Mouse (Mus musculus) embryonic facial prominence, embryonic 12.5 days (tissue): ENCODE data around the gene Hoxa7. TPM values are rescaled to one million over a fixed set of nuclear protein-coding genes. Genes with fewer than 3 reads are reported as not detected.
A peak's percentile ranks its signal among the peaks of the same experiment; 100 is the strongest.

ENCODE experiments used
- ATAC-seq: fragments of 200-750 bp; cut with Nextera tagmentation; 2 replicates; pipeline ENCODE4 v1.8.0; 2017; ENCODE audit not compliant: insufficient number of reproducible peaks, insufficient read depth, low FRiP score, low TSS enrichment
- H3K27ac ChIP-seq: fragments of 300-500 bp; sonication (generic); 2 replicates; pipeline ENCODE4 v1.5.1; 2016; ENCODE audit warnings: mild to moderate bottlenecking
- H3K27me3 ChIP-seq: fragments of 300-500 bp; sonication (generic); 2 replicates; pipeline ENCODE4 v1.6.1; 2016; ENCODE audit warnings: mild to moderate bottlenecking, moderate library complexity
- H3K36me3 ChIP-seq: fragments of 300-500 bp; sonication (generic); 2 replicates; pipeline ENCODE4 v1.6.1; 2016; ENCODE audit warnings: mild to moderate bottlenecking
- H3K4me1 ChIP-seq: fragments of 300-500 bp; sonication (generic); 2 replicates; pipeline ENCODE4 v1.6.1; 2016
- H3K4me2 ChIP-seq: fragments of 300-500 bp; sonication (generic); replicated peaks from 2 replicates; pipeline ENCODE4 v1.6.1; 2016; ENCODE audit warnings: mild to moderate bottlenecking, moderate library complexity
- H3K4me3 ChIP-seq: fragments of 300-500 bp; sonication (generic); 2 replicates; pipeline ENCODE4 v1.5.1; 2016; ENCODE audit warnings: mild to moderate bottlenecking
- H3K9ac ChIP-seq: fragments of 300-500 bp; sonication (generic); 2 replicates; pipeline ENCODE4 v1.6.1; 2016; ENCODE audit warnings: mild to moderate bottlenecking, moderate library complexity
- H3K9me3 ChIP-seq: fragments of 300-500 bp; sonication (generic); 2 replicates; pipeline ENCODE4 v1.6.1; 2016; ENCODE audit warnings: mild to moderate bottlenecking, moderate library complexity
- WGBS: fragments of 180-500 bp; shearing (Covaris S2); methylation state at CpG from one replicate; pipeline ENCODE4 v1.1.7; 2016; 5-methylcytosine and 5-hydroxymethylcytosine counted together
- microRNA counts: library from miRNA; unstranded; fragments of <30 nt; microRNA quantifications from one replicate; lab custom pipeline; 2017
- microRNA-seq: library from miRNA; unstranded; fragments of <30 nt; microRNA quantifications from one replicate; pipeline ENCODE4, GENCODE M21; 2017
- polyA plus RNA-seq: library from polyadenylated mRNA; unstranded; fragments of >200 nt; fragmentation: Nextera tagmentation; extraction: Ambion mirVana; gene quantifications from 2 replicates; pipeline ENCODE4 v1.2.1, GENCODE M21; 2016

The Hoxa7 gene
- polyA plus RNA-seq, 1 experiment from 2014 or later, result 0.20 TPM

DNA sequence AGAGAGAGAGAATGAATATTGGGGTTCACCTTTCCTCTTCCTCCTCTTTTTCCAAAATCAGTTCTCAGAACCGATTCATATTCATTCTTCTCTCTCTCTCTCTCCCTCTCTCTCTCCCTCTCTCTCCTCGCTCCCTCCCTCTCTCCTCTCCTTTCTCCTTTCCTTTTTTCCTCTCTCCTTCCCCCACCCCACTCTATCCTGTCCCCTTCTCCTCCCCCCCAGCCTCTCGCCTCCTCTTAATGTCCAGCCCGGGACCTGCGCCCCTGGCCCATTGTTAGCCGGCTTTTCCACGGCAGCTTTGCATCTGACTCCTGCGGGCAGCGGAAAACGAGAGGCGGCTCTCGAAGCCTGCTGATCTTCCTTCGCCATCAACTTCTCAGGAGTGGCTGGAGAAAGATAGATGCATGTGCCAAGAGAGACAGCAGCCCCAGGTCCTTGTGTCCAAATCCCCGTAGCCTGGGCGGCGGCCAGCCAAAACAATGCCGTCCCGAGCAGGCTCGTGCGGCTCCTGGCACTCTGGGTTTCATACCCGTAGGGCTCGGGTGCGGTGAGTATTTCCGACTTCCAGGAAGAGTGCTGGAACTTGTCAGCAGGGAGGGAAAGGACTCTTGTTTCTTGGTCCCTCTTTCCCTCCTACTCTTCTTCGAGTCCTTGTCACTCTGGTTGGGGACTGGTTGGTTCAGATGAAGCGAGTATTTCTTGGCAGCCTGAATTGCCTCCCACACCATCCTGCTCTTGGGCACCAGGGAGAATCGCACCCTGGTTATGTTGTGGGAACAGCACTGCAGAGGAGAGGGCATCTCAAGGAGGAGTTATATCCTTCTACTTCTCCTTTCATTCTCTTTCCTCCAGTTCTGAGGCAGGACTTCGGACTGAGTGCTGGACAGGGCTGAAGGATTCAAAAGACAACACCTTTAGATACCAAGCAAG lies 55.9 kb downstream of the Hoxa7 start:
- under 1% methylated on average over 28 of the region's 28 CpGs for WGBS
- H3K4me1 ChIP-seq, result no peaks in the 10 kb centered on the region

DNA sequence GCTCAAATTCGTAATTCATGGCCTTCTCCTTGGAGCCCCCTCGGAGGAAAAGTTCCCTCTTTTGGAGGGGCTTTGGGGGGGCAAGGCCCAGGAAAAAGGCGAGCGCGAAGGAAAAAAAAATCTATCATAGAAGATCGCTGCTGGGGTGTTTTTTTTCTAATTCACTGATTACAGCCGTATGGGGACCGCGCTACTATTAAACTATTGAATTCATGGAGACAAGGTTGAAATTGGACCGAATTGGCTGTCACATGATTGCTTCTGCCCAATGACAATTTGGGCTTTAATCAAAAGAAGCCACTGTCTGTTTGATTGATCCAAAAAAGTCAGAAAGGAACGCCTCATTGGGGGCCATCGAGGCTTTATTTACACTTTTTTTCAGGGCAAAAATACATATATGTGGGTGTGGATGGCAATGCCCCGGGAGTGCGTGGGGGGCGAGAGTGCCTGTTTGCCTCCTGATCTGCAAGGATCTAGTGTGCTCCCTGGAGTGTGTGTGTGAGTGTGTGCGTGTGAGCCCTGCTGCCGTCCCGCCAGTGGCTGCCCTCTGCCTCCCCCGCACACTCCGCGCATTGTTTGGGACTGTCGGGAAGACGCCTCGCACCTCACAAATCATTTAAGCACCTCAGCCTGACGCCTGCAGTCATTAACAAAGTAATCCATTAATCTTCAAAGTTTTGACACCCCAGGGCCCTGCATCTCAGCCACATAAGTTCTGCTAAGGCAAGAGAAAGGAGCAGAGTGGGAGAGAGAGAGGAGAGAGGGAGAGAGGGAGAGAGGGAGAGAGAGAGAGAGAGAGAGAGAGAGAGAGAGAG lies 56.8 kb downstream of the Hoxa7 start, which contains the start of gene Hoxa2:
Gene Hoxa2, minus strand, starts transcription at position 206 of the 815 bp plus-strand sequence.
- no peaks in the 10 kb centered on the region for H3K9me3 ChIP-seq
- H3K4me3 ChIP-seq, result peak within 1 kb of the TSS; percentile 36
- peak within 1 kb of the TSS; percentile 39 for H3K4me2 ChIP-seq
- peak within 1 kb of the TSS; percentile 86 for H3K27ac ChIP-seq
- no peaks in the 10 kb centered on the region for H3K36me3 ChIP-seq
- H3K9ac ChIP-seq, result peak within 1 kb of the TSS; percentile 53
- no peaks in the 10 kb centered on the region for H3K4me1 ChIP-seq
- H3K27me3 ChIP-seq, result peaks cover 84% of the 10 kb centered on the region
- no peak for ATAC-seq
- WGBS, result 1% methylated on average over 25 of the region's 25 CpGs

More for the DNA sequence above, 55.9 kb downstream of the Hoxa7 start:
- Histone ChIP-seq H3K36me3 (no peaks in the 10 kb centered on the region), H3K4me2 (peak overlapping the region; percentile 39), H3K27me3 (peaks cover 84% of the 10 kb centered on the region), H3K9me3 (no peaks in the 10 kb centered on the region), H3K27ac (peak overlapping the region; percentile 69), H3K9ac (peak overlapping the region; percentile 16), H3K4me3 (peak overlapping the region; percentile 36)
- no peak for ATAC-seq

MicroRNA genes within 50 kb of the gene (microRNA counts, 519-probe panel; counts per million panel counts)
- 460 counts per million, percentile 65 among the panel's probes with 10 or more counts for microRNA mmu-miR-196b (lab: Ali Mortazavi, UCI)

Small RNAs within 50 kb of the gene (microRNA-seq; reads per million reads assigned to microRNA genes)
- 67.5 reads per million, percentile 46 among the genes with 10 or more reads in this experiment for gene Mir196b

Other genes with a start within 250 kb of the Hoxa7 start
- 7.9 and 9.2 TPM in 2 replicates for gene Skap2, start 209.3 kb downstream of the Hoxa7 start, polyA plus RNA-seq
- 0.71 and 0.77 TPM in 2 replicates for gene Hoxa1, start 63.5 kb downstream of the Hoxa7 start, polyA plus RNA-seq
- 15.1 and 18.2 TPM in 2 replicates for gene Hoxa2, start 57.0 kb downstream of the Hoxa7 start, polyA plus RNA-seq
- 0.17 and 0.35 TPM in 2 replicates for gene 5730596B20Rik, start 44.4 kb downstream of the Hoxa7 start, polyA plus RNA-seq
- gene Hoxa4, start 30.1 kb downstream of the Hoxa7 start, polyA plus RNA-seq, result 0.14 TPM in 1 of 2 replicates, not detected in the other
- gene Hoxa5, start 17.3 kb downstream of the Hoxa7 start, polyA plus RNA-seq, result 0.33 and 0.34 TPM in 2 replicates
- gene Hoxa6, start 13.1 kb downstream of the Hoxa7 start, polyA plus RNA-seq, result not detected in 2 replicates
- 0.70 and 1.2 TPM in 2 replicates for gene Hoxa3, start 8.5 kb downstream of the Hoxa7 start, polyA plus RNA-seq
- gene Gm28308, start 8.5 kb downstream of the Hoxa7 start, polyA plus RNA-seq, result not detected in 2 replicates
- gene Hoxa9, start 9.2 kb upstream of the Hoxa7 start, polyA plus RNA-seq, result not detected in 2 replicates
- 0.13 TPM in 1 of 2 replicates, not detected in the other for gene Hoxa10, start 19.0 kb upstream of the Hoxa7 start, polyA plus RNA-seq
- 0.08 TPM in 1 of 2 replicates, not detected in the other for gene Hoxa11, start 24.0 kb upstream of the Hoxa7 start, polyA plus RNA-seq
- not detected in 2 replicates for gene Hoxa13, start 39.0 kb upstream of the Hoxa7 start, polyA plus RNA-seq
- 0.20 and 0.47 TPM in 2 replicates for gene Evx1, start 91.6 kb upstream of the Hoxa7 start, polyA plus RNA-seq